Mouse (Mus musculus) liver, postnatal 0 days (tissue): ENCODE measurements around the gene Iqgap3. TPM values are rescaled to one million over a fixed set of nuclear protein-coding genes. Genes with fewer than 3 reads are reported as not detected.
A peak's percentile ranks its signal among the peaks of the same experiment; 100 is the strongest.

ENCODE experiments used
- ATAC-seq: fragments of 200-750 bp; cut with Nextera tagmentation; 2 replicates; pipeline ENCODE4 v1.8.0; 2017; ENCODE audit warnings: mild to moderate bottlenecking, moderate library complexity
- DNase-seq: peaks from one replicate; pipeline ENCODE4 v3.0.0-alpha.2; 2016
- H3K27ac ChIP-seq: fragments of 300-500 bp; sonication (generic); 2 replicates; pipeline ENCODE4 v1.5.1; 2014; ENCODE audit warnings: antibody characterized with exemption, moderate library complexity, mild to moderate bottlenecking, low read depth
- H3K27me3 ChIP-seq: fragments of 300-500 bp; sonication (generic); 2 replicates; pipeline ENCODE4 v1.6.1; 2014; ENCODE audit warnings: low read length, control low read depth, mixed read lengths; ENCODE audit not compliant: insufficient read depth
- H3K36me3 ChIP-seq: fragments of 300-500 bp; sonication (generic); replicated peaks from 2 replicates; pipeline ENCODE4 v1.6.1; 2014; ENCODE audit warnings: mild to moderate bottlenecking, control low read depth, low read length, moderate library complexity, mixed read lengths; ENCODE audit not compliant: insufficient read depth
- H3K4me1 ChIP-seq: fragments of 300-500 bp; sonication (generic); 2 replicates; pipeline ENCODE4 v1.6.1; 2014; ENCODE audit warnings: antibody characterized with exemption, mild to moderate bottlenecking, control low read depth; ENCODE audit not compliant: insufficient read depth
- H3K4me2 ChIP-seq: fragments of 300-500 bp; sonication (generic); 2 replicates; pipeline ENCODE4 v1.6.1; 2014; ENCODE audit warnings: low read depth, mild to moderate bottlenecking, low read length, moderate library complexity, mixed read lengths
- H3K4me3 ChIP-seq: fragments of 300-500 bp; sonication (generic); 2 replicates; pipeline ENCODE4 v1.5.1; 2014; ENCODE audit warnings: low read depth, low read length
- H3K9ac ChIP-seq: fragments of 300-500 bp; sonication (generic); replicated peaks from 2 replicates; pipeline ENCODE4 v1.6.1; 2014; ENCODE audit warnings: mild to moderate bottlenecking, moderate library complexity
- H3K9me3 ChIP-seq: fragments of 300-500 bp; sonication (generic); 2 replicates; pipeline ENCODE4 v1.6.1; 2016; ENCODE audit warnings: mild to moderate bottlenecking, control low read depth, low read length, mixed read lengths
- CTCF ChIP-seq: sonication (generic); IDR thresholded peaks from 2 replicates; pipeline ENCODE4 v1.5.1; 2016; ENCODE audit warnings: antibody characterized with exemption, low read depth
- EP300 ChIP-seq: IDR thresholded peaks from 2 replicates; pipeline ENCODE4 v1.6.1; 2016; ENCODE audit warnings: antibody characterized with exemption, low read depth, mild to moderate bottlenecking
- WGBS: fragments of 180-500 bp; shearing (Covaris S2); extraction: QIAGEN DNeasy Blood & Tissue Kit; methylation state at CpG from one replicate; pipeline ENCODE4 v1.1.7; 2014; ENCODE audit not compliant: insufficient replicate concordance; 5-methylcytosine and 5-hydroxymethylcytosine counted together
- polyA plus RNA-seq: library from polyadenylated mRNA; unstranded; fragments of >200 nt; fragmentation: Nextera tagmentation; extraction: Ambion mirVana; gene quantifications from 2 replicates; pipeline ENCODE4 v1.2.1, GENCODE M21; 2015

The Iqgap3 gene
- polyA plus RNA-seq, 1 experiment from 2014 or later = 2.9 TPM

- peaks cover 41% of the 10 kb centered on the region for H3K4me1 ChIP-seq
- H3K4me2 ChIP-seq = peak overlapping the region; percentile 79
- under 1% methylated on average over 32 of the region's 32 CpGs for WGBS
- H3K27me3 ChIP-seq = no peaks in the 10 kb centered on the region
- no peaks in the 10 kb centered on the region for H3K9me3 ChIP-seq
- ATAC-seq = peak; percentile 49
- DNase-seq = peak; percentile 90
- H3K27ac ChIP-seq = peak overlapping the region; percentile 97
- H3K36me3 ChIP-seq = no peaks in the 10 kb centered on the region
- peak overlapping the region; percentile 69 for H3K9ac ChIP-seq
- TF ChIP-seq EP300 (peak; percentile 86), CTCF (no peak)
- H3K4me3 ChIP-seq = peak overlapping the region; percentile 48
Measured at GRCm38 (mm10) chr3:88138336-88139242, 56.8 kb downstream of the Iqgap3 start.

- Histone ChIP-seq H3K9ac (peak overlapping the region; percentile 69), H3K4me2 (peak overlapping the region; percentile 79), H3K27ac (peak overlapping the region; percentile 97), H3K27me3 (no peaks in the 10 kb centered on the region), H3K9me3 (no peaks in the 10 kb centered on the region), H3K4me1 (peaks cover 49% of the 10 kb centered on the region), H3K36me3 (no peaks in the 10 kb centered on the region), H3K4me3 (peak overlapping the region; percentile 48)
- TF ChIP-seq EP300 (no peak), CTCF (no peak)
- no peak for ATAC-seq
- WGBS = 21% methylated on average over 25 of the region's 25 CpGs
- no peak for DNase-seq
Measured at GRCm38 (mm10) chr3:88139243-88140177, 57.7 kb downstream of the Iqgap3 start.

- WGBS = 26% methylated on average over 11 of the region's 11 CpGs
- H3K4me3 ChIP-seq = no peak overlapping the region
- ATAC-seq (no peak), DNase-seq (no peak)
- no peaks in the 10 kb centered on the region for H3K27me3 ChIP-seq
- peaks cover 4% of the 10 kb centered on the region for H3K36me3 ChIP-seq
- no peak overlapping the region for H3K9ac ChIP-seq
- H3K4me2 ChIP-seq = peak overlapping the region; percentile 92
- no peaks in the 10 kb centered on the region for H3K9me3 ChIP-seq
- peak overlapping the region; percentile 97 for H3K27ac ChIP-seq
- H3K4me1 ChIP-seq = peaks cover 58% of the 10 kb centered on the region
- TF ChIP-seq EP300 = peak; percentile 10; the same call in 1 of the 2 replicates
- no peak for TF ChIP-seq CTCF
Measured at GRCm38 (mm10) chr3:88140178-88140902, 58.6 kb downstream of the Iqgap3 start.

GRCm38 (mm10) chr3:88140903-88141430 is 59.2 kb downstream of the Iqgap3 start:
- H3K36me3 ChIP-seq = peaks cover 5% of the 10 kb centered on the region
- peak overlapping the region; percentile 97 for H3K27ac ChIP-seq
- H3K4me2 ChIP-seq = peak overlapping the region; percentile 92
- no peak for ATAC-seq
- 0 out of 2 replicates have a peak overlapping the region, but pooled peaks have one; percentile 44 for H3K9ac ChIP-seq
- H3K27me3 ChIP-seq = no peaks in the 10 kb centered on the region
- 29% methylated on average over 6 of the region's 6 CpGs for WGBS
- no peaks in the 10 kb centered on the region for H3K9me3 ChIP-seq
- no peak for DNase-seq
- peaks cover 64% of the 10 kb centered on the region for H3K4me1 ChIP-seq
- TF ChIP-seq EP300 (no peak), CTCF (no peak)
- 0 out of 2 replicates have a peak overlapping the region, but pooled peaks have one; percentile 80 for H3K4me3 ChIP-seq

GRCm38 (mm10) chr3:88141439-88141786 is 59.6 kb downstream of the Iqgap3 start:
- H3K9ac ChIP-seq = peak overlapping the region; percentile 44; the same call in 1 of the 2 replicates
- DNase-seq = no peak
- H3K36me3 ChIP-seq = peaks cover 5% of the 10 kb centered on the region
- WGBS = 6% methylated on average over 9 of the region's 9 CpGs
- ATAC-seq = no peak
- peak overlapping the region; percentile 92 for H3K4me2 ChIP-seq
- peaks cover 69% of the 10 kb centered on the region for H3K4me1 ChIP-seq
- no peaks in the 10 kb centered on the region for H3K9me3 ChIP-seq
- TF ChIP-seq EP300 (no peak), CTCF (no peak)
- peak overlapping the region; percentile 97 for H3K27ac ChIP-seq
- H3K4me3 ChIP-seq = peak overlapping the region; percentile 80
- H3K27me3 ChIP-seq = no peaks in the 10 kb centered on the region
